Mouse (Mus musculus): ENCODE data around the gene Trim43b.
"Not testable (repeated sequence)": the region's sequence is repeated elsewhere in the genome, so short reads cannot be mapped to it uniquely, and the experiment has no call there.

Gene Trim43b

GRCm38 (mm10) chr9:89092735-89093134 lies at the start of gene Trim43b:
Gene Trim43b (minus strand): TSS chr9:89092835.
- not testable (repeated sequence) for DNase-seq (ENCODE audit: low read depth, low spot score)

- DNase-seq (ENCODE audit: low read depth, low spot score): not testable (repeated sequence)
Observed at GRCm38 (mm10) chr9:89104576-89104975, 11.9 kb upstream of the Trim43b start.

GRCm38 (mm10) chr9:89086746-89087145 lies 5.9 kb downstream of the Trim43b start:
- not testable (repeated sequence) for DNase-seq (ENCODE audit: low read depth, low spot score)

GRCm38 (mm10) chr9:89079637-89080036 lies 13.0 kb downstream of the Trim43b start:
- DNase-seq (ENCODE audit: low read depth, low spot score): not testable (repeated sequence)

- DNase-seq (ENCODE audit: low read depth, low spot score): not testable (repeated sequence)
Observed at GRCm38 (mm10) chr9:89076508-89076907, 16.1 kb downstream of the Trim43b start.

- DNase-seq (ENCODE audit: low read depth, low spot score): not testable (repeated sequence)
Observed at GRCm38 (mm10) chr9:89067143-89067501, 25.5 kb downstream of the Trim43b start.

- DNase-seq (ENCODE audit: low read depth, low spot score): not testable (repeated sequence)
Observed at GRCm38 (mm10) chr9:89066378-89067142, 26.1 kb downstream of the Trim43b start.
